Mouse (Mus musculus) bone marrow, adult 2 months (tissue): Measurements from ENCODE around the gene Plgrkt. TPM values are rescaled to one million over a fixed set of nuclear protein-coding genes. Genes with fewer than 3 reads are reported as not detected.

Experiments used
- H3K27ac ChIP-seq: fragments of 200-500 bp; 2 replicates; pipeline ENCODE4 v1.5.1; 2012; ENCODE audit warnings: low read depth, mild to moderate bottlenecking, control low read depth, inconsistent platforms, low read length; ENCODE audit not compliant: control insufficient read depth, poor library complexity, insufficient read depth
- H3K4me1 ChIP-seq: fragments of 200-500 bp; 2 replicates; pipeline ENCODE4 v1.6.1; 2011; ENCODE audit warnings: low read length; ENCODE audit not compliant: control insufficient read depth, insufficient read depth
- H3K4me3 ChIP-seq: fragments of 200-500 bp; replicated peaks from 2 replicates; pipeline ENCODE3; 2011; ENCODE audit warnings: mild to moderate bottlenecking, low read depth, low read length, control low read depth; ENCODE audit not compliant: control insufficient read depth
- CTCF ChIP-seq: fragments of 200-500 bp; IDR thresholded peaks from 2 replicates; pipeline ENCODE4 v1.5.1; 2011; ENCODE audit warnings: low read length, control low read depth; ENCODE audit not compliant: control insufficient read depth, insufficient read depth
- POLR2A ChIP-seq: fragments of 200-500 bp; IDR thresholded peaks from 2 replicates; pipeline ENCODE4 v1.6.1; 2011; ENCODE audit warnings: low read depth, mild to moderate bottlenecking, control low read depth, low read length, borderline replicate concordance; ENCODE audit not compliant: control insufficient read depth
- whole genome bisulfite sequencing: fragments of 180-500 bp; shearing (Covaris S2); methylation state at CpG from one replicate; pipeline ENCODE4 v1.1.7; 2018; 5-methylcytosine and 5-hydroxymethylcytosine counted together
- polyA plus RNA-seq: library from polyadenylated mRNA; stranded (reverse); fragments of >200 nt; gene quantifications from 2 replicates; pipeline ENCODE4 v1.2.4, GENCODE M21; 2011; ENCODE audit warnings: low replicate concordance; ENCODE audit not compliant: missing spikeins, insufficient read depth, insufficient read length

Gene Plgrkt
- polyA plus RNA-seq, 1 experiment: 55.8 TPM

- Histone ChIP-seq H3K4me1 (no peaks in the 10 kb centered on the region; the same call in 1 of the 2 replicates), H3K27ac (no peak overlapping the region), H3K4me3 (no peak overlapping the region)
- no peak for TF ChIP-seq CTCF
- no peak for TF ChIP-seq POLR2A
- 91% methylated on average over 2 of the region's 2 CpGs for WGBS
Observed at GRCm38 (mm10) chr19:29302119-29302518, 65.1 kb downstream of the Plgrkt start.

GRCm38 (mm10) chr19:29300919-29301318 lies 66.3 kb downstream of the Plgrkt start:
- no peak overlapping the region for H3K27ac ChIP-seq
- no peak for TF ChIP-seq POLR2A
- TF ChIP-seq CTCF: no peak
- no peaks in the 10 kb centered on the region; the same call in 1 of the 2 replicates for H3K4me1 ChIP-seq
- WGBS: 94% methylated on average over 13 of the region's 13 CpGs
- no peak overlapping the region for H3K4me3 ChIP-seq

Other genes starting within 250 kb of the Plgrkt start
- 13.6 and 21.3 TPM in 2 replicates for gene Jak2, start 115.6 kb downstream of the Plgrkt start, polyA plus RNA-seq
- 1.4 and 2.9 TPM in 2 replicates for gene Insl6, start 42.0 kb downstream of the Plgrkt start, polyA plus RNA-seq
- gene Rln1, start 32.7 kb downstream of the Plgrkt start, polyA plus RNA-seq: not detected in 2 replicates
- 2.1 and 2.9 TPM in 2 replicates for gene Cd274, start 65 bp upstream of the Plgrkt start, polyA plus RNA-seq
- 0.92 TPM in 1 of 2 replicates, not detected in the other for gene Pdcd1lg2, start 43.5 kb upstream of the Plgrkt start, polyA plus RNA-seq
- 2.9 and 5.7 TPM in 2 replicates for gene Ric1, start 154.9 kb upstream of the Plgrkt start, polyA plus RNA-seq